ENCODE assay signal across 9 mouse cellular contexts in genomic region chr2:131127161-131127730, GRCm38 (mm10). TPM values are rescaled to one million over a fixed set of nuclear protein-coding genes. Genes with fewer than 3 reads are reported as not detected.
A peak's percentile ranks its signal among the peaks of the same experiment; 100 is the strongest.
DNase-seq lines count a peak whose midpoint lies in the region; ATAC-seq and TF ChIP-seq lines count a peak whose summit lies in the region.
"Had no signal": no experiment of that assay in that cellular context is flagged by ENCODE, and none has a peak within 500 bp of the region (broad histone marks: within the 10 kb centered on the region; RNA-seq: fewer than 3 reads in every experiment).

Gene Hspa12b, plus strand, starts transcription at chr2:131127280.

- H3K4me1 ChIP-seq in hindbrain, embryonic 12.5 days, result peaks cover 20% of the 10 kb centered on the region
- H3K4me1 ChIP-seq in midbrain, embryonic 15.5 days, result peaks cover 9% of the 10 kb centered on the region

- peak within 1 kb of the TSS; percentile 93 for H3K27ac ChIP-seq in gastrocnemius, adult 2 months
- 0 out of 2 replicates have a peak within 1 kb of the TSS, but pooled peaks have one; percentile 2 for H3K27ac ChIP-seq in hindbrain, embryonic 12.5 days
- H3K27ac ChIP-seq in midbrain, embryonic 15.5 days, result no peak within 1 kb of the TSS

- H3K27me3 ChIP-seq in hindbrain, embryonic 12.5 days, result 0 out of 2 replicates have a peak, but pooled peaks cover 3% of the 10 kb centered on the region
- H3K27me3 ChIP-seq in midbrain, embryonic 15.5 days (replicated peaks), result no peaks in the 10 kb centered on the region

- no peaks in the 10 kb centered on the region for H3K9me3 ChIP-seq in hindbrain, embryonic 12.5 days (replicated peaks)
- no peaks in the 10 kb centered on the region for H3K9me3 ChIP-seq in midbrain, embryonic 15.5 days

- DNase-seq in thymus, postnatal 0 days (ENCODE audit: low spot score), result peak; percentile 42
- no peak for DNase-seq in thymus, adult 18-20 months
- DNase-seq in gastrocnemius, adult 2 months, result peak; percentile 82
- peak; percentile 86 for DNase-seq in liver
- DNase-seq in yolk sac, embryonic 10.5 days (ENCODE audit: low spot score), result peak; percentile 83
- DNase-seq in layer of hippocampus, adult 18-20 months (ENCODE audit: low spot score in 2 of 2), result no peak

- no peak for TF ChIP-seq CTCF in gastrocnemius, adult 2 months (IDR thresholded peaks at IDR 0.05)

- WGBS in hindbrain, embryonic 12.5 days, result under 1% methylated on average over 28 of the region's 28 CpGs
- WGBS in midbrain, embryonic 15.5 days, result under 1% methylated on average over 28 of the region's 28 CpGs

- H3K36me3 ChIP-seq in hindbrain, embryonic 12.5 days, result no peaks in the 10 kb centered on the region
- no peaks in the 10 kb centered on the region for H3K36me3 ChIP-seq in midbrain, embryonic 15.5 days (replicated peaks)

- peak within 1 kb of the TSS; percentile 87 for H3K4me2 ChIP-seq in hindbrain, embryonic 12.5 days (replicated peaks)
- H3K4me2 ChIP-seq in midbrain, embryonic 15.5 days, result peak within 1 kb of the TSS; percentile 87

- ATAC-seq in hindbrain, embryonic 12.5 days (ENCODE audit: low FRiP score), result peak; percentile 84
- peak; percentile 78 for ATAC-seq in midbrain, embryonic 15.5 days (replicated peaks)
- ATAC-seq: Patski had no signal

- peak within 1 kb of the TSS; percentile 79 for H3K4me3 ChIP-seq in gastrocnemius, adult 2 months
- peak within 1 kb of the TSS; percentile 42 for H3K4me3 ChIP-seq in hindbrain, embryonic 12.5 days
- peak within 1 kb of the TSS; percentile 39 for H3K4me3 ChIP-seq in midbrain, embryonic 15.5 days

- intact Hi-C loops in gastrocnemius, adult 2 months (cut with DNase I), result loop anchor here (2.0 kb wide), 1 partner anchor 30 kb away; no protein-coding TSS in a partner anchor

- H3K9ac ChIP-seq in hindbrain, embryonic 12.5 days, result peak within 1 kb of the TSS; percentile 68
- H3K9ac ChIP-seq in midbrain, embryonic 15.5 days, result peak within 1 kb of the TSS; percentile 60

RNA-seq across cellular contexts. Expression of gene Hspa12b, which starts in this region (rescaled TPM):
- 1.7 and 2.3 TPM in 2 replicates for polyA plus RNA-seq in thymus, postnatal 0 days (2015; fragmentation: Nextera tagmentation; extraction: Ambion mirVana)
- total RNA-seq in gastrocnemius, adult 2 months (2021), result 10 to 100 TPM; 11.7 to 14.8 TPM
- polyA plus RNA-seq in hindbrain, embryonic 12.5 days (2016; fragmentation: Nextera tagmentation; extraction: Ambion mirVana), result 8.6 and 8.9 TPM in 2 replicates
- polyA plus RNA-seq in midbrain, embryonic 15.5 days (2015; fragmentation: Nextera tagmentation; extraction: Ambion mirVana), result 4.4 and 4.6 TPM in 2 replicates
- total RNA-seq in layer of hippocampus, adult 18-20 months (2021), result 1 to 10 TPM; 6.1 to 8.3 TPM

Comparison
In these comparisons a context has a peak if more than half of its experiments do, and no peak if none do; other contexts are left out.
1. DNase-seq: peak in thymus, postnatal 0 days (single experiment), gastrocnemius, adult 2 months (single experiment), liver (single experiment) and yolk sac, embryonic 10.5 days (single experiment); none in thymus, adult 18-20 months (0 of 2) and layer of hippocampus, adult 18-20 months (0 of 2).
2. Peak in every context shown above with its lines, with median percentiles within 50 percentile points of each other: H3K4me3 ChIP-seq.